Mouse (Mus musculus) liver, adult 2 months (tissue): Measurements from ENCODE around the gene Rnf207. TPM values are rescaled to one million over a fixed set of nuclear protein-coding genes. Genes with fewer than 3 reads are reported as not detected.
A peak's percentile ranks its signal among the peaks of the same experiment; 100 is the strongest.

Experiments
- DNase-seq: peaks from one replicate; pipeline ENCODE4 v3.0.0-alpha.2; 2011; ENCODE audit warnings: low read depth, low spot score; ENCODE audit errors: extremely low read depth
- H3K27ac ChIP-seq: fragments of 200-500 bp; replicated peaks from 2 replicates; pipeline ENCODE4 v1.5.1; 2012; ENCODE audit warnings: low read depth, mild to moderate bottlenecking, control low read depth, inconsistent platforms, low read length; ENCODE audit not compliant: insufficient read depth
- H3K27me3 ChIP-seq: fragments of 200-500 bp; 2 replicates; pipeline ENCODE4 v1.6.1; 2012; ENCODE audit warnings: mild to moderate bottlenecking, moderate library complexity, low read length, inconsistent platforms; ENCODE audit not compliant: control insufficient read depth, insufficient read depth
- H3K36me3 ChIP-seq: fragments of 200-500 bp; 2 replicates; pipeline ENCODE4 v1.6.1; 2012; ENCODE audit warnings: low read length, inconsistent platforms; ENCODE audit not compliant: control insufficient read depth, insufficient read depth
- H3K4me1 ChIP-seq: fragments of 200-500 bp; 2 replicates; pipeline ENCODE4 v1.6.1; 2011; ENCODE audit warnings: low read length; ENCODE audit not compliant: control insufficient read depth, insufficient read depth
- H3K4me3 ChIP-seq: fragments of 200-500 bp; 2 replicates; pipeline ENCODE4 v1.5.1; 2011; ENCODE audit warnings: low read depth, mild to moderate bottlenecking, control low read depth, low read length, moderate library complexity; ENCODE audit not compliant: insufficient read depth
- H3K79me2 ChIP-seq: fragments of 200-500 bp; 2 replicates; pipeline ENCODE4 v1.6.1; 2012; ENCODE audit warnings: inconsistent platforms, mild to moderate bottlenecking, low read length, moderate library complexity; ENCODE audit not compliant: control insufficient read depth, insufficient read depth
- H3K9ac ChIP-seq: fragments of 200-500 bp; 2 replicates; pipeline ENCODE4 v1.6.1; 2012; ENCODE audit warnings: low read depth, mild to moderate bottlenecking, control low read depth, inconsistent platforms, low read length
- CTCF ChIP-seq: fragments of 200-500 bp; IDR thresholded peaks from 2 replicates; pipeline ENCODE4 v1.5.1; 2011; ENCODE audit warnings: low read depth, low read length, control low read depth
- POLR2A ChIP-seq: fragments of 200-500 bp; IDR thresholded peaks from 2 replicates; pipeline ENCODE4 v1.6.1; 2011; ENCODE audit warnings: low read length, control low read depth; ENCODE audit not compliant: insufficient read depth; ENCODE audit errors: extremely low read depth
- WGBS: fragments of 180-500 bp; shearing (Covaris S2); methylation state at CpG from one replicate; pipeline ENCODE4 v1.1.7; 2018; 5-methylcytosine and 5-hydroxymethylcytosine counted together
- polyA plus RNA-seq: library from polyadenylated mRNA; depleted of rRNA; stranded (reverse); fragments of >200 nt; gene quantifications from 2 replicates; pipeline ENCODE4 v1.2.3, GENCODE M21; 2012
- total RNA-seq: library from RNA; depleted of rRNA; stranded (reverse); fragments of >200 nt; gene quantifications from 2 replicates; pipeline ENCODE4 v1.2.3, GENCODE M21; 2014

Rnf207 gene
- total and polyA plus RNA-seq, 2 experiments = 0.13 TPM; not detected in 1

DNA sequence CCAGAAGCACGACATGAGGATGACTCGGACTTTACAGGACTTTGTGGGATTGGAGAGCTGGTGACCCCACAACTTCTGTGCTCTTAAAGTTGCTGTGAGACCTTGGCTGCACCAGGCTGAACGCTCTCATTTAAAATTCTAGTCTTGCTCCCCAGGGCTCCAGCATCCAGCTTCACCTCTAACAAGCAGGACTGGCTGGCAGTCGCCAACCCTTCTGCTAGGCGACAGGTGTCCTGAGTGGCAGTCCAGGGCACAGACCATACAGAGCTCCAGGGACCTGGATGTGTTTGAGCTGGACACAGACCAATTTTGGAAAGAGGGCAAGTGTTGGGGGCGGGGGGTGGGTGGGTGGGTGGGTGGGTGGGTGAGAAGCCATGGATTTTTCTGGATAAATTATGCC lies 19.0 kb upstream of the Rnf207 start:
- Histone ChIP-seq H3K79me2 (no peaks in the 10 kb centered on the region), H3K27me3 (peaks cover 11% of the 10 kb centered on the region), H3K9ac (no peak overlapping the region), H3K27ac (no peak overlapping the region), H3K36me3 (peaks cover 2% of the 10 kb centered on the region; the same call in 1 of the 2 replicates), H3K4me1 (no peaks in the 10 kb centered on the region), H3K4me3 (no peak overlapping the region)
- TF ChIP-seq CTCF = no peak
- no peak for TF ChIP-seq POLR2A
- no peak for DNase-seq
- 34% methylated on average over 6 of the region's 6 CpGs for WGBS

DNA sequence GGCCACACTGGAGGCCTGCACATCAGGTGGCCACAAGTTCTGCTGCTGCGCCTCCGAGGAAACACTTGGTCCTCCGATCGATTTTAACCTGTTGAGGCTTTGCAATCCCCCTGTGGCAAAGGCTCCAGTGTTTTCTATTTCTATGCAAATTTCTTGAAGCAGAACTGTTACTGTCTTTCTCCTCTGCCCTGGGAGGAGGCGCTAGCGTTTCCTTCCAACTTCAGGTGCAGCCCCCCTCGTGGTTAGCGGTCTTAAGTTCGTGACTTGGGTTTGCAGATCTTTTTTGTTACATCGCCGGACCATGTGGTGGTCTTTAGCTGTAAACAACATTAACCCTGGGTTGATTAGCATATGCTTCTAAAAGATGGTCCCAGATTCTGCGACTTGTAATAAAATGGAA lies 14.8 kb upstream of the Rnf207 start:
- no peak overlapping the region for H3K4me3 ChIP-seq
- no peak for DNase-seq
- H3K9ac ChIP-seq = no peak overlapping the region
- peaks cover 2% of the 10 kb centered on the region; the same call in 1 of the 2 replicates for H3K27me3 ChIP-seq
- H3K36me3 ChIP-seq = peaks cover 16% of the 10 kb centered on the region; the same call in 1 of the 2 replicates
- WGBS = 96% methylated on average over 12 of the region's 12 CpGs
- no peak overlapping the region for H3K27ac ChIP-seq
- TF ChIP-seq CTCF = no peak
- TF ChIP-seq POLR2A = no peak
- H3K4me1 ChIP-seq = no peaks in the 10 kb centered on the region
- no peaks in the 10 kb centered on the region for H3K79me2 ChIP-seq

DNA sequence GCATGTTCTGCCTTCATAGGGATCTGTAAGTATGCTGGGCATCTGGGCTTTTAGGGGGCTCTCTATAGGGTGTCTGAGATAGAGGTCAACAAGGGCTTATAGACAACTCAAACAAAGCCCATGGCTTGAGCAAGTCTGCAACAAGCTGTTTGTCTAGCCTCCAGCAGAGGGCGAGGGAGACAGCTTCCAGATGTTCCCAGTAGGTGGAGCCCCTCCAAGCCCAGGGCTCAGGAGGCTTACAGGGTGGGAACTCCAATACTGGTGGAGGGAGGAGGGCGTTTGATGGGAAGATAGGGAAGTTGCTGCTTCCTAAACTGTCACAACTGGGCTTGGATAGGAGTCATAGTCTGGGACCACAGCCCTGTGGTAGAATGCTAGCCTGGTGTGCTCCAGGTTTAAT lies 14.2 kb upstream of the Rnf207 start:
- DNase-seq = peak; percentile 17
- Histone ChIP-seq H3K36me3 (peaks cover 16% of the 10 kb centered on the region; the same call in 1 of the 2 replicates), H3K9ac (no peak overlapping the region), H3K27me3 (no peaks in the 10 kb centered on the region), H3K4me3 (no peak overlapping the region), H3K27ac (no peak overlapping the region), H3K4me1 (no peaks in the 10 kb centered on the region), H3K79me2 (no peaks in the 10 kb centered on the region)
- 39% methylated on average over 2 of the region's 2 CpGs for WGBS
- no peak for TF ChIP-seq POLR2A
- peak; percentile 95 for TF ChIP-seq CTCF

DNA sequence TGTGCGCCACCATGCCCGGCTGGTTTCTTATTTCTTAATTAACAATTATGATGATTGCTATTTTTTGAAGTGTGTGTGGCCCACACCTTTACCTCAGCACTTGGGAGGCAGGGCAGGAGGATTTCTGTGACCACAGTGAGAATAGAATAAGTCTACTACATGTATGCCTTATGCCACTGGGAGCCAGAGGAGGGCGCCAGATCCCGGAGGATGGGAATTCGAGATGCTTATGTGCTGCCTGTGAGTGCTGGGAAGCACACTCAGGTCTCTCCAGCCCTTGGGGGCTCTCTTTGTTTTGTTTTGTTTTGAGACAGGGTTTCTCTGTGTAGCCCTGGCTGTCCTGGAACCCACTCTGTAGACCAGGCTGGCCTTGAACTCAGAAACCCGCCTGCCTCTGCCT lies 9.9 kb upstream of the Rnf207 start:
- Histone ChIP-seq H3K4me3 (no peak overlapping the region), H3K27me3 (no peaks in the 10 kb centered on the region), H3K79me2 (peaks cover 13% of the 10 kb centered on the region; the same call in 1 of the 2 replicates), H3K36me3 (peaks cover 16% of the 10 kb centered on the region; the same call in 1 of the 2 replicates), H3K9ac (no peak overlapping the region), H3K27ac (no peak overlapping the region), H3K4me1 (peaks cover 10% of the 10 kb centered on the region)
- DNase-seq = no peak
- TF ChIP-seq POLR2A (no peak), CTCF (peak; percentile 67)
- WGBS = 85% methylated on average over 6 of the region's 6 CpGs

DNA sequence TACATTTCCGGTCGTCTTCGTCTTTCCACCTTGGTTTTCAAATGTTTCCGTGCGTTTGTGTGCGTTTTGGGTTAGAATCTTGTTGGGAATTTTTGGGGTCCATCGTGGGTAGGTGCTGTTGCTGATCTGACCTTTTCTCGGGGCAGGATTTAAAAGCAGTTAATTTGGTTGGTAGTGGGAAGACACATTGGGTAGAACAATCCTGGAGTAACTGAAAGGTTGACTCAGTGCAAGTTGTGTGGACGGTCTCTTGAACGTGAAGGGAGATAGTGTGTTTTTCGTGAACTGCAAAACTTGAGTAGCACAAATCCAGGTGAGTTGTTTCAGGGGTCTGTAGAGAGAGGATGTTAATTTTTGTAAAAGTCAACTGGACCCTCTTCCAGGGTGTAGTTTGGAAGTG lies 7.8 kb upstream of the Rnf207 start:
- H3K27ac ChIP-seq = no peak overlapping the region
- TF ChIP-seq POLR2A = no peak
- TF ChIP-seq CTCF = no peak

DNA sequence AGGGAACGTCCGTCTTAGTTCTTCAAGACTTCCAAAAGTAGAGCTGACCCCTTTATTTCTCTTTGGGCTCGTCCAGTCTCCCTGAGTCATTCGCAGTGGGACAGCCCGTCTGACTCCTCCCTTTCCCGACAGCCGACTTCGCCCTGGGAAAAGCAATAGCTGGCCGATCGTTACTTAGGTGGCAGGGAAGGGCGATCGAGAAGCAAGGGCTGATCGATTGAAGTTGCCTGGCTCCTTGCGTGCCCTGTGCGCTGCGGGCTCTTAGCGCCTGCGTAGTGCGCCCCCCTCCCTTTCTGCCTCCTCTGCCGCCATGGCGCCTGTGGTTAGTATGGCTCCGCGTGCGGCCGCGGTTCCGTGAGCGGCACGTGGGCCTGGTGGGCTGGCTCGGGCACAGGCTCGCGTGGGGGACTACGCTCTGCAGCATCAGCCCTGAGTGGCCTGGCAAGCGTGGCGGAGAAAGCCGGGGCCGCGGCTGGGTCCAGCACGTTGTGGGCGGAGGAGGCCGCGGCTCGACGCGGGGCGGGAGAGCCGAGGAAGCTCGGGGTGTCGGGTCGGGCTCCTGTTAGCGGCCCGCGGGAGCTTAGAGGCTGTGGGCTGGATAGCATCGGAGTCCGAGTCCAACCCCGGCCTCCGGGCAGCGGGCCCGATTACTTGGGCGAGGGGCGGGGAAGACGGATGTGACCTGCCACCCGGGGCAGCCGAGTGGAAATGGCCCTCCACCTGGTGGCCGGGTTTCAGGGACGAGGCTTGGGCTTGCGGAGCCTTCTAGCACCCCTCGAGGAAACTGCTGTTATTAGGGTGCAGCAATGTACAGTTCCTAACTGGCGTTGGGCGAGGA lies 7.0 kb upstream of the Rnf207 start, which contains the start of gene Rpl22:
Gene Rpl22 (plus strand): TSS at position 169 of the 838 bp plus-strand sequence.
- H3K79me2 ChIP-seq = peaks cover 13% of the 10 kb centered on the region; the same call in 1 of the 2 replicates
- peak; percentile 66; the same call in 1 of the 2 replicates for TF ChIP-seq POLR2A
- TF ChIP-seq CTCF = no peak
- H3K27me3 ChIP-seq = no peaks in the 10 kb centered on the region
- peak within 1 kb of the TSS; percentile 80 for H3K9ac ChIP-seq
- under 1% methylated on average over 69 of the region's 70 CpGs for WGBS
- peak within 1 kb of the TSS; percentile 74 for H3K4me3 ChIP-seq
- peaks cover 7% of the 10 kb centered on the region; the same call in 1 of the 2 replicates for H3K36me3 ChIP-seq
- peak; percentile 97 for DNase-seq
- peak within 1 kb of the TSS; percentile 46 for H3K27ac ChIP-seq
- H3K4me1 ChIP-seq = peaks cover 10% of the 10 kb centered on the region

More for the DNA sequence above, 7.8 kb upstream of the Rnf207 start:
- Histone ChIP-seq H3K4me1 (peaks cover 10% of the 10 kb centered on the region), H3K79me2 (peaks cover 13% of the 10 kb centered on the region; the same call in 1 of the 2 replicates), H3K9ac (peak overlapping the region; percentile 80), H3K27me3 (no peaks in the 10 kb centered on the region), H3K4me3 (peak overlapping the region; percentile 74), H3K36me3 (peaks cover 7% of the 10 kb centered on the region; the same call in 1 of the 2 replicates)
- 1% methylated on average over 11 of the region's 11 CpGs for WGBS
- DNase-seq = no peak
